Mouse (Mus musculus) intestine, postnatal 0 days (tissue): ENCODE measurements at regions not wholly inside any gene's neighbourhood (a gene's known extent, or its start where the extent isn't known, plus 50 kb on each side); places are given as distances from the start of the nearest gene placed in this dataset.

Experiments used
- ATAC-seq: fragments of 200-750 bp; cut with Nextera tagmentation; 2 replicates; pipeline ENCODE4 v1.8.0; 2017; ENCODE audit warnings: mild to moderate bottlenecking, moderate TSS enrichment, moderate library complexity
- H3K27ac ChIP-seq: fragments of 300-500 bp; sonication (generic); 2 replicates; pipeline ENCODE4 v1.5.1; 2014; ENCODE audit warnings: mild to moderate bottlenecking, low read depth, low read length, moderate library complexity
- H3K27me3 ChIP-seq: fragments of 300-500 bp; sonication (generic); replicated peaks from 2 replicates; pipeline ENCODE4 v1.6.1; 2014; ENCODE audit warnings: low read length, mixed read lengths; ENCODE audit not compliant: control insufficient read depth, insufficient read depth
- H3K36me3 ChIP-seq: fragments of 300-500 bp; sonication (generic); 2 replicates; pipeline ENCODE4 v1.6.1; 2014; ENCODE audit warnings: mild to moderate bottlenecking, moderate library complexity; ENCODE audit not compliant: control insufficient read depth, insufficient read depth
- H3K4me1 ChIP-seq: fragments of 300-500 bp; sonication (generic); replicated peaks from 2 replicates; pipeline ENCODE4 v1.6.1; 2014; ENCODE audit warnings: antibody characterized with exemption, low read length, mixed read lengths; ENCODE audit not compliant: control insufficient read depth, insufficient read depth
- H3K4me2 ChIP-seq: fragments of 300-500 bp; sonication (generic); replicated peaks from 2 replicates; pipeline ENCODE4 v1.6.1; 2014; ENCODE audit warnings: low read depth, mild to moderate bottlenecking, moderate library complexity
- H3K4me3 ChIP-seq: fragments of 300-500 bp; sonication (generic); 2 replicates; pipeline ENCODE4 v1.5.1; 2014; ENCODE audit warnings: low read depth, low read length
- H3K9ac ChIP-seq: fragments of 300-500 bp; sonication (generic); 2 replicates; pipeline ENCODE4 v1.6.1; 2014; ENCODE audit warnings: mild to moderate bottlenecking, low read depth, low read length
- H3K9me3 ChIP-seq: fragments of 300-500 bp; sonication (generic); 2 replicates; pipeline ENCODE4 v1.6.1; 2016; ENCODE audit warnings: mixed run types; ENCODE audit not compliant: control insufficient read depth
- CTCF ChIP-seq: sonication (generic); IDR thresholded peaks from 2 replicates; pipeline ENCODE4 v1.5.1; 2016; ENCODE audit warnings: low read depth, mild to moderate bottlenecking, control low read depth, antibody characterized with exemption, moderate library complexity
- WGBS: fragments of 180-500 bp; shearing (Covaris S2); extraction: QIAGEN DNeasy Blood & Tissue Kit; methylation state at CpG from one replicate; pipeline ENCODE4 v1.1.7; 2014; 5-methylcytosine and 5-hydroxymethylcytosine counted together

GRCm38 (mm10) chr8:33997676-33998075 is 113.9 kb downstream of the Gm10131 start:
- WGBS: 61% methylated on average over 4 of the region's 4 CpGs
- Histone ChIP-seq H3K27me3 (no peaks in the 10 kb centered on the region), H3K4me2 (no peak overlapping the region), H3K36me3 (no peaks in the 10 kb centered on the region), H3K9me3 (no peaks in the 10 kb centered on the region), H3K4me3 (no peak overlapping the region), H3K4me1 (0 out of 2 replicates have a peak, but pooled peaks cover 2% of the 10 kb centered on the region), H3K9ac (no peak overlapping the region), H3K27ac (no peak overlapping the region)
- no peak for ATAC-seq
- no peak for TF ChIP-seq CTCF

GRCm38 (mm10) chr8:33992946-33993345 is 118.6 kb downstream of the Gm10131 start:
- Histone ChIP-seq H3K4me2 (peak overlapping the region; percentile 32), H3K27me3 (no peaks in the 10 kb centered on the region), H3K4me3 (no peak overlapping the region), H3K36me3 (no peaks in the 10 kb centered on the region), H3K27ac (no peak overlapping the region), H3K9me3 (no peaks in the 10 kb centered on the region), H3K9ac (no peak overlapping the region), H3K4me1 (0 out of 2 replicates have a peak, but pooled peaks cover 2% of the 10 kb centered on the region)
- no peak for TF ChIP-seq CTCF
- WGBS: 20% methylated on average over 11 of the region's 11 CpGs
- ATAC-seq: peak; percentile 35; the same call in 1 of the 2 replicates

- Histone ChIP-seq H3K27me3 (no peaks in the 10 kb centered on the region), H3K9me3 (no peaks in the 10 kb centered on the region), H3K4me3 (no peak overlapping the region), H3K36me3 (no peaks in the 10 kb centered on the region), H3K4me2 (peak overlapping the region; percentile 32), H3K4me1 (0 out of 2 replicates have a peak, but pooled peaks cover 2% of the 10 kb centered on the region), H3K27ac (no peak overlapping the region), H3K9ac (no peak overlapping the region)
- ATAC-seq: no peak
- no peak for TF ChIP-seq CTCF
- WGBS: 59% methylated on average over 12 of the region's 12 CpGs
Observed at GRCm38 (mm10) chr8:33991917-33992875, 119.3 kb downstream of the Gm10131 start.

- no peaks in the 10 kb centered on the region for H3K36me3 ChIP-seq
- H3K9me3 ChIP-seq: no peaks in the 10 kb centered on the region
- ATAC-seq: no peak
- no peak for TF ChIP-seq CTCF
- no peaks in the 10 kb centered on the region for H3K27me3 ChIP-seq
- H3K27ac ChIP-seq: no peak overlapping the region
- H3K4me1 ChIP-seq: 0 out of 2 replicates have a peak, but pooled peaks cover 2% of the 10 kb centered on the region
- H3K9ac ChIP-seq: no peak overlapping the region
- H3K4me2 ChIP-seq: peak overlapping the region; percentile 17; the same call in 1 of the 2 replicates
- WGBS: 43% methylated on average over 17 of the region's 17 CpGs
- H3K4me3 ChIP-seq: no peak overlapping the region
Observed at GRCm38 (mm10) chr8:33991165-33991916, 120.2 kb downstream of the Gm10131 start.

- ATAC-seq: no peak
- TF ChIP-seq CTCF: no peak
- H3K9ac ChIP-seq: no peak overlapping the region
- H3K27ac ChIP-seq: no peak overlapping the region
- 70% methylated on average over 9 of the region's 9 CpGs for WGBS
- H3K4me2 ChIP-seq: no peak overlapping the region
- H3K4me3 ChIP-seq: no peak overlapping the region
- no peaks in the 10 kb centered on the region for H3K27me3 ChIP-seq
- H3K36me3 ChIP-seq: no peaks in the 10 kb centered on the region
- 0 out of 2 replicates have a peak, but pooled peaks cover 2% of the 10 kb centered on the region for H3K4me1 ChIP-seq
- no peaks in the 10 kb centered on the region for H3K9me3 ChIP-seq
Observed at GRCm38 (mm10) chr8:33990039-33990438, 121.5 kb downstream of the Gm10131 start.

- no peaks in the 10 kb centered on the region for H3K4me1 ChIP-seq
- no peaks in the 10 kb centered on the region for H3K36me3 ChIP-seq
- no peaks in the 10 kb centered on the region for H3K27me3 ChIP-seq
- no peak overlapping the region for H3K4me3 ChIP-seq
- H3K27ac ChIP-seq: peak overlapping the region; percentile 21; the same call in 1 of the 2 replicates
- 41% methylated on average over 10 of the region's 10 CpGs for WGBS
- no peak for TF ChIP-seq CTCF
- H3K4me2 ChIP-seq: peak overlapping the region; percentile 44
- ATAC-seq: 0 out of 2 replicates have a peak, but pooled peaks have one; percentile 6
- H3K9me3 ChIP-seq: no peaks in the 10 kb centered on the region
- no peak overlapping the region for H3K9ac ChIP-seq
Observed at GRCm38 (mm10) chr8:33987755-33988104, 123.8 kb downstream of the Gm10131 start.
